Mouse (Mus musculus): ENCODE results near the gene Ap3b1.

GRCm38 (mm10) chr13:94459143-94459542 lies 100.4 kb downstream of the Ap3b1 start:
- TF ChIP-seq CTCF (IDR thresholded peaks at IDR 0.05; ENCODE audit: extremely low read depth, insufficient read depth, low read length) (no peak), POLR2A (IDR thresholded peaks at IDR 0.05; ENCODE audit: extremely low read depth, insufficient read depth, low read length) (no peak)
